Mouse (Mus musculus) liver, adult 2 months (tissue): ENCODE results near the gene Ptpn14.

Experiments
- CTCF ChIP-seq: fragments of 200-500 bp; IDR thresholded peaks from 2 replicates; pipeline ENCODE4 v1.5.1; 2011; ENCODE audit warnings: low read depth, low read length, control low read depth
- POLR2A ChIP-seq: fragments of 200-500 bp; IDR thresholded peaks from 2 replicates; pipeline ENCODE4 v1.6.1; 2011; ENCODE audit warnings: low read length, control low read depth; ENCODE audit not compliant: insufficient read depth; ENCODE audit errors: extremely low read depth

DNA sequence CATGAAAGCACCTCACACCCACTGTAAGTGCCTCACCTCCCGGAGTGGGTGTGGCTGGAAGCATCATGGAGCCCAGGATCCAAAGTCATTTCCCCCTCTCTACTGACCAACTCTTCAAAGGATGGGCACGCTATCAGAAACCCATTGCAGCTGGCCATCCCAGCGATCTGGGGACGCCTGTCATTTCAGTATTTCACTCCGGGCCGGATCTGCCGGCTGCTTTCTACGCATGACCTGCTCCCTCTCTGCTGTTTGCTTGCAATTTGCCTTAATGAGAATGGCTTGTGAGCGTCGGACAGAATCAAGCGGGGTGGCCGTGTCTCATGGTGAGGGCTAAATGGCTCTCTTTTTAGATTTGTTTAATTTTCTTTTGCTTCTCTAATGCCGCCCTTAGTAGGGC lies 106.1 kb downstream of the Ptpn14 start:
- no peak for TF ChIP-seq POLR2A
- no peak for TF ChIP-seq CTCF
